Mouse (Mus musculus) cerebral cortex, adult 2 months (tissue): Measurements from ENCODE around the gene Tfap2b.

Source experiments
- WGBS: fragments of 180-500 bp; shearing (Covaris S2); methylation state at CpG from one replicate; pipeline ENCODE4 v1.1.7; 2018; 5-methylcytosine and 5-hydroxymethylcytosine counted together

Tfap2b gene

GRCm38 (mm10) chr1:19208641-19209358 is at the start of gene Tfap2b:
Tfap2b (plus strand) TSS chr1:19208914.
- 4% methylated on average over 26 of the region's 26 CpGs for WGBS

DNA sequence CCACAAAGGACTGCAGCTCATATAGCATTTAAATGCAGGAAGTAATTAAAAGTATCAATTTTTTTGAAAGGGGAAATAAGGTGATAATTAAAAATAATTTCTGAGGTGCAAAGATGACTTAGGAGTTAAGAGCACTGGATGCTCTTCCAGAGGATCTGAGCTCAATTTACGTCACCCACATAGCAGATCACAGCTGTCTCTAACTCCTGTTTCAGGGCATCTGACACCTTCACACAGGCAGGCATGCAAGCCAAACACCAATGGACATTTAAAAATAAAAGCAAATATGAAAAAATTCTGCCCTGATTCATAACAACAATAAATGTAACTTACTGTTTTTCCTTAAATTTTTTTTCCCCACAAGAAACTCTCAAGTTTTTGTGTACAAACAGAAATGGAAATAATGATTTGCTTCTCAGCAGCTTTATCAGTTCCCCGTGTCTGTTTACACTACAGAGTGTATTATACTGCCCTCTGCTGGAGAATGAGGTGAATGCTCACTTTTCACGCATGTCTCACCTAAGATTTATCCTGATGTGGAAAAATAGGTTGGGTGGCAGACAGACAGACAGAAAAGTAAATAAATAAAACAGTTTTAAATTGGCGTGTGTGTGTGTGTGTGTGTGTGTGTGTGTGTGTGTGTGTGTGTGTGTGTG is 29.8 kb upstream of the Tfap2b start:
- 4% methylated on average over 4 of the region's 4 CpGs for WGBS

GRCm38 (mm10) chr1:19205649-19206048 is 3.1 kb upstream of the Tfap2b start:
- WGBS, result 3% methylated on average over 12 of the region's 12 CpGs

GRCm38 (mm10) chr1:19206194-19206593 is 2.5 kb upstream of the Tfap2b start:
- WGBS, result 1% methylated on average over 7 of the region's 7 CpGs

DNA sequence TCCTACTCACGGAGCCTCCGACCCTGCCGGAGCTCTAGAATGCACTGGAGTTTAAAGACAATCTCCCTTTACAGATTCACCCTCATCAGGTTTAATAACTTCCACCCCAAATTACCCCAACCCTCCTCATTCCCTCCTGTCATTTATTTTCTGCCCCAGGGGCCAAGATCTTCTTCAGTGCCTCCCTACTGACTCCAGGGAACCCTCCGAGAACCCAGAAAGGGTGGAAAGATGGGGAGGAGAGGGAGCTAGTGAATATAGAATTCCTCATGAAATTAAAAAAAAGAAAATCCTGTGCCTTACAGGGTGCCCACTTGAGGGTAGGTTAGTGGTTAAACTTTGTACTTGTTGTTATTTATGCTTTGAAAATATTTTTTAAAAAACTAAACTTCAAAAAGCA is 1.1 kb upstream of the Tfap2b start:
- WGBS, result 4% methylated on average over 4 of the region's 4 CpGs

DNA sequence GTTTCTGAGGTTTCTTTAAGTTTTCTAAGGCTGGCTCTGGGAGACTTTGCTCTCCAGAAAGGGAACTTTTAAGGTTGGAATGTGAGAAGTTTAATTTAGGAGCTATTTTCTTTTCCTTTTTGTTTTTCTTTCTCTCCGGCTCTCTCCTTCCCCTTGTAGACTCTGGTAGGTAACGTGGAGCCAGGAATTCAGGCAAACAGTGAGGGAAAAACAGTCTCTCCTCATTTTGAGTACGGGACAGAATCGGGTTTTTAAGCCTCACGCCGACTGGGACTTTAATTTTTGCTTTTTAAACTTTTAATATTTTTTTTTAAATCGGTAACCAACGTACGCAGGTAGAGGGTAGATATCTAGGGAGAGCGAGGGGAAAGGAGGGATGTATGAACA is 638 bp downstream of the Tfap2b start:
- 1% methylated on average over 10 of the region's 10 CpGs for WGBS

DNA sequence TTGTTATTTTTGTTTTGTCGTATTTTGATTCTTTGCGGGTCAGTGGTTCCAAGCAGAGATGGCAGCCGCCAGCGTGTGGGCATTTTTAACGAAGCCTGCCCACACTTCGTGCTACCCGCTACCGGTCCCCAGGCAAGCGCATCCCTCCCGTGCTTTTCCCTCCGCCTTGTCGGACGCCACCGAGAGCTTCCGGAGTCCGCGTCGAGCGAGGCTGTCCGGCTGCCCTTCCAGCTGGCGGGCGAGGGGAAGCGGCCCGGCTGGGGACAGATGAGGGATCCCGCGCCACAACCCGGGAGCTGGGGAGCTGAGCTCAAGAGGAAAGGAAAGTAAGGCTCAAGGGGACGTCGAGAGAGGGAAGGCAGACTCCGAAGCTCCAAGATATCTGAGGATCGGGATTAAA is 1.1 kb downstream of the Tfap2b start:
- WGBS, result under 1% methylated on average over 31 of the region's 31 CpGs

GRCm38 (mm10) chr1:19210215-19211032 is 1.7 kb downstream of the Tfap2b start:
- 3% methylated on average over 30 of the region's 30 CpGs for WGBS

DNA sequence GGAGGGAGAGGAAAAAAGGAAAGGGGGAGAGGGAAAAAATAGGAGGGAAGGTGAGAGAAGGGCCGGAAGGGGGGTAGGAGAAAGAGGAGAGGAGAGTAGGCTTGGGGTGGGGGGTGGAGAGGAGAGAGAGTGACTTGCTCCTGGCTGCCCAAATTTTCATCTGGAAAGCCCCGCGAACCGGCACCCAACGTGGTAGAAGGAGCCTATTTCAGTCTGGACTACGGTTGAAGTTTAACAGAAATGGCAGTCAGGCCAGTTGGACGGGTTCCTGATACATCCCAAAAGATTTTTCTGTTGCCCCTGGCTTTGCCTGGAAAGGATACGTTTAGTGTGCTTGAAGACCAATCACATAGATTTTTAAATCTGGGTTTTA is 2.3 kb downstream of the Tfap2b start:
- 6% methylated on average over 8 of the region's 8 CpGs for WGBS

GRCm38 (mm10) chr1:19211546-19212154 is 2.9 kb downstream of the Tfap2b start:
- 3% methylated on average over 15 of the region's 15 CpGs for WGBS

DNA sequence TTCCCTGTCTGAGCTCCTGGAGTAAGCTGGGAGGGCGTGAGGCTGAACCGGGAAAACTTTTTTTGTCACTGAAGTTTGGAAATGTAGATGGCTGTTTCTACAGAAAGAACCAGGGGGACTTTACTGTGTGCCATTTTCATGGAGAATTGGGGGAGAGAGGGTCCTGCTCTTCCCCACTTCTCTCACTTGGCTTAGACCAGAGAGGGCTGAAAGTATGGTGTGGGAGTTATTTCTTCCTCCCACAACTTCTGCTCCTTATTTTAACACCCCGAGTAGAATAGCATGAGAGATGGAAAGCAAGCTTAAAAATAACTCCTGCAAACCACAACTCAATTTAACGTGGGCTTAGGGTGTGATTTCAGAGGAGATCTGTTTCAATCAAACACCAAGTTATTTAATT is 4.0 kb downstream of the Tfap2b start:
- 3% methylated on average over 4 of the region's 4 CpGs for WGBS

GRCm38 (mm10) chr1:19213171-19213570 is 4.5 kb downstream of the Tfap2b start:
- 5% methylated on average over 4 of the region's 4 CpGs for WGBS

- WGBS, result 2% methylated on average over 36 of the region's 36 CpGs
Measured at GRCm38 (mm10) chr1:19213851-19214395, 5.2 kb downstream of the Tfap2b start.

GRCm38 (mm10) chr1:19217391-19217790 is 8.7 kb downstream of the Tfap2b start:
- WGBS, result 4% methylated on average over 16 of the region's 16 CpGs

DNA sequence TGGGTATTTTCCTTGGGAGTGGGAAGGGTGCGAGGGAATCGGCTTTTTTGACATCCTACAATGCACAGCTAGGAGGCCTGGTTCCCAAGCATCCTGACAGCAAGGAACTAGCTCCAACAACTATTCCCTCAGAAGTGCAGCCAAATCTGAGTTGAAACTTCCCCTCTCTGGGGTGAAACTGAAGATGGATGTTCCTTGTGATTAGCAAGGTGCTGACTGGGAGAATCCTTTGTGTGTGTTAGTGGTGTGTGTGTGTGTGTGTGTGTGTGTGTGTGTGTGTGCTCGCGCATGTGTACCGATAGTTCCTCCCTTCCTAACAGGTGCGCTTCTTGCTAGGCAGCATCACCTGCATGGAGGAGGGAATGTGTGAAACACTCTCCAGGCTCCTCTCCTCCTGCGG is 9.5 kb downstream of the Tfap2b start:
- 9% methylated on average over 7 of the region's 7 CpGs for whole genome bisulfite sequencing

DNA sequence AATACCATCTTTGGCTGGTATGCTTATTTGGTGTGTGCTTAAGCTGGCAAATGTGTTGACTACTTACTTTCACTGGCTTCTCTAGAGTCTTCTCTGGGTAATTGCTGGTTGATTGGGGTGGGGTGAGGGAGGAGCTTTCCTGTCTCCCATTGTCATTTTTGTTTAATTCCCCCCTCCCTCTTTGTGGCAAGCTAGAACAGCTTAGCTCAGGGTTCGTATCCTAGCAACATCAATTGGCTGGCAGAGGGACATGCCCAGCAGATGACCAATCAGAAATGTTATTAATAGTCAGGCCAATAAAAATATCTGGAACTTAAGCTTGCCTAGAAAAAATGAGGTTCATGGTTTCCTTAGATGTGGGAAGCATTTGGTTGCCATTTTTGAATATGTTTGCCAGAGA is 11.8 kb downstream of the Tfap2b start:
- 5% methylated on average over 1 of the region's 1 CpGs for WGBS

GRCm38 (mm10) chr1:19221601-19222000 is 12.9 kb downstream of the Tfap2b start:
- WGBS, result 4% methylated on average over 7 of the region's 7 CpGs

DNA sequence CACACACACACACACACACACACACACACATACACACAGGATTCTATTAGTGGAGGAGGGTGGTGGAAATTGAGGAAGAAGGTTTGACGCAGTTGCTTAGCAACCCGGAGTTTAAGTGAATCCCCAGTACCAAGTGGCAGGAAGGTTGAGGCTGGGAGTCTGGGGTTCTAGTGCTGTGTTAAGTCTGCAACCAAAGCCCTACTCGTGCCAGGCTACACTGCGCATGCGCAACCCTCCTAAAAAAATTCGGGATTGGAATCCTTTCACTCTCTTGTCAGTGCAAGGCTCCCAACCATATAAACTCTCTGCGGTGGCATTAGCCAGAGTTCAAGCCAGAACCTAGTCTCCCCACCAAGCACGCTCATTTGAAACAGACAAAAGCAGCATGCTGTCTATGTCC is 18.0 kb downstream of the Tfap2b start:
- 10% methylated on average over 8 of the region's 8 CpGs for WGBS

DNA sequence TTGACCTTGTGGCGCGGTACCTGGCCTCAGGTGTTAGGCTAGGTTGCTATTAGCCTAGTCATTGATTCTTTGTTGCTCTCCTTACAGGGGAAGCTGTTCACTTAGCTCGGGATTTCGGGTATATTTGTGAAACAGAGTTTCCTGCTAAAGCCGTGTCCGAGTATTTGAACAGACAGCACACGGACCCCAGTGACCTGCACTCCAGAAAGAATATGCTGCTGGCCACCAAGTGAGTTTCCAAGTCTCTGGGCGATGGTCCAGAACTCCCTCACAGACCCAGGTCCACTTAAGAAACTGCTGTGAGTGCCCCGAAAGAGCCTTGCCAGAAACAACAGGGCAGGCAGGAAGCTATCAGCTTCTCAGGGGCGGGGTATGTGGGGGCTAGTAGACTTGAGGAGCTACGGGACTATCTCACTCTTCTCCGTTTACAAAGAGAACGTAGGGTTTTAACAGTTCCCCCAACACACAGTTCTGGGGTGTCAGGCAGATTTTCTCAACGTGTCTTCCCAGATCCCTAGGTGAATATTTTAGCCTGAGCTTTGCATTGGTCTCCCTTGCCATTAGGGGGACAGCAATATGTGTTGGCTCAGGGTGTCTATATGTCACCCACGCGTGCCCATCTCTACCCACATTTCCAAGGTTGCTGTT is 22.3 kb downstream of the Tfap2b start:
- WGBS, result 3% methylated on average over 16 of the region's 16 CpGs

DNA sequence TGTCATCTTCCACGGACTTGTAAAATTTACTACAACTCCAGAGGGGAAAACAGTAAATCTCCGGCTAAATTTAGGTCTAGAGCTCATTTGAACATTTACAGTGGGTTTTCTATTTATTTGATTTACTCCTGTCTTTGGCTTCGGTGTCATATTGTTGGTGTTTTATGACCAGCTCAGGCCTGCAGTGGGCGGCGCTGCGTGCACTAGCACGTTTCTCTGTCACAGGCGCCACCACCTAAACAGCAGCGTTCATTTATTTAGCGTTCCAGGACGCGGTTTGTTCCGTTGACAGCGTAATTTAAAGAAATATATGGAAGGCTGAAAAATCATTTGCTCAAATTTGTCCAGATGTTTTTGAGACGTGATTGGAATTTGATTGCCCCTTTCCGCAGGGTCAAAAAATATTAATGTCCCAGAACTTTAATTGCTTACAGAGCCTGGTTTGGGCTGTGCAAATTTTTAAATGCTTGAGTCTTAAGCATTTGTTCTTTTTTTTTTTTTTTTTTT is 22.9 kb downstream of the Tfap2b start:
- WGBS, result 7% methylated on average over 16 of the region's 16 CpGs

- 0% methylated on average over 1 of the region's 1 CpGs for WGBS
Measured at GRCm38 (mm10) chr1:19232743-19233142, 24.0 kb downstream of the Tfap2b start.
